Mouse (Mus musculus) myocyte (in vitro differentiated cells): ENCODE measurements around the gene Rilpl1.

Source experiments
- MAX ChIP-seq: IDR thresholded peaks from one replicate; pipeline ENCODE4 v1.6.1; 2011; ENCODE audit warnings: low read depth, mild to moderate bottlenecking, control low read depth
- MYOD1 ChIP-seq, 3 experiments: IDR thresholded peaks; one replicate each; pipeline ENCODE4 v1.6.1; 2011; ENCODE audit warnings: control low read depth in 2 of 3, low read depth in 2 of 3, mild to moderate bottlenecking in 2 of 3, moderate library complexity in 1 of 3; ENCODE audit not compliant: insufficient read length in 2 of 3, control insufficient read depth in 1 of 3
- MYOG ChIP-seq, 3 experiments: IDR thresholded peaks; one replicate each; pipeline ENCODE4 v1.6.1; 2011; ENCODE audit warnings: control low read depth in 2 of 3, low read depth in 2 of 3, mild to moderate bottlenecking in 2 of 3; ENCODE audit not compliant: insufficient read length in 2 of 3, control insufficient read depth in 1 of 3, insufficient read depth in 1 of 3
- POLR2A ChIP-seq: IDR thresholded peaks from one replicate; pipeline ENCODE4 v1.6.1; 2011; ENCODE audit warnings: low read depth, mild to moderate bottlenecking, control low read depth, moderate library complexity; ENCODE audit not compliant: insufficient read length
- POLR2AphosphoS2 ChIP-seq: IDR thresholded peaks from one replicate; pipeline ENCODE4 v1.6.1; 2011; ENCODE audit warnings: low read depth, control low read depth; ENCODE audit not compliant: insufficient read length
- REST ChIP-seq: IDR thresholded peaks from one replicate; pipeline ENCODE4 v1.6.1; 2011; ENCODE audit warnings: mild to moderate bottlenecking, control low read depth, moderate library complexity; ENCODE audit not compliant: insufficient read depth, insufficient read length
- SRF ChIP-seq: IDR thresholded peaks from one replicate; pipeline ENCODE4 v1.6.1; 2011; ENCODE audit warnings: low read depth; ENCODE audit not compliant: control insufficient read depth, insufficient read length
- TCF12 ChIP-seq: IDR thresholded peaks from one replicate; pipeline ENCODE4 v1.6.1; 2011; ENCODE audit warnings: mild to moderate bottlenecking, control low read depth; ENCODE audit not compliant: poor library complexity, insufficient read depth, severe bottlenecking

DNA sequence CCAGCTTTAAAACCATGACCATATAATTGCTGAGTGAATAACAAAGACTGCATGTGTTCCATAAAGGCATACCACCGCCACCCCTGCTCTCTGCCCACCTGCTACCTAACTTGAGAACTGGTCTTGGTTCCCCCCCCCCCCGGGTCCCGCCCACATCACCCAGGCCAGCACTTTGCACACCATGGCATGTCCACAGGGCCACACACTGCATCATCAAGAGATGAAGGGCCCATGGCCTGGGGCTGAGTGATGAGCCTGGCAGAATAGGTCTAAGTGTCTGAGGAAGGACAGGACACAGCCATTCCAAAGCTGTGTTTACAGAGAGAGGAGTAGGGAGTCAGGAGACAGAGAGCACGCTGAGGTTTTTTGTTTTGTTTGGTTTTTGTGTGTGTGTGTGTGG lies 2.8 kb downstream of the Rilpl1 start:
- no peak for TF ChIP-seq POLR2A
- TF ChIP-seq MYOG (IDR thresholded peaks at IDR 0.05; ENCODE audit: control insufficient read depth in 1 of 3, insufficient read depth in 1 of 3, insufficient read length in 2 of 3, low read depth in 2 of 3), result no peak
- no peak for TF ChIP-seq MAX
- TF ChIP-seq MYOD1 (IDR thresholded peaks at IDR 0.05; ENCODE audit: control insufficient read depth in 1 of 3, insufficient read length in 2 of 3, low read depth in 2 of 3), result no peak
- TF ChIP-seq TCF12, result no peak
- TF ChIP-seq REST, result no peak
- no peak for TF ChIP-seq POLR2AphosphoS2
- no peak for TF ChIP-seq SRF
